Mouse (Mus musculus): ENCODE results near the gene Dusp8. TPM values are rescaled to one million over a fixed set of nuclear protein-coding genes. Genes with fewer than 3 reads are reported as not detected.
A peak's percentile ranks its signal among the peaks of the same experiment; 100 is the strongest.

The Dusp8 gene
- polyA plus RNA-seq, 1 experiment: 7.6 TPM

GRCm38 (mm10) chr7:142079365-142079764 is 16.3 kb downstream of the Dusp8 start:
- Histone ChIP-seq H3K27me3 (ENCODE audit: control insufficient read depth) (peaks cover 99% of the 10 kb centered on the region), H3K4me3 (replicated peaks) (no peak overlapping the region), H3K36me3 (ENCODE audit: control insufficient read depth) (peaks cover 51% of the 10 kb centered on the region), H3K4me1 (ENCODE audit: control insufficient read depth) (peaks cover 48% of the 10 kb centered on the region), H3K9me3 (ENCODE audit: control insufficient read depth, low read length) (peaks cover 22% of the 10 kb centered on the region)
- no peak for TF ChIP-seq GATA1 (IDR thresholded peaks at IDR 0.05; ENCODE audit: low read length)
- TF ChIP-seq TAL1 (IDR thresholded peaks at IDR 0.05; ENCODE audit: low read length): no peak

- peaks cover 29% of the 10 kb centered on the region for H3K36me3 ChIP-seq (ENCODE audit: control insufficient read depth)
- H3K9me3 ChIP-seq (ENCODE audit: control insufficient read depth, low read length): peaks cover 7% of the 10 kb centered on the region
- H3K27me3 ChIP-seq (ENCODE audit: control insufficient read depth): peaks cover 83% of the 10 kb centered on the region
- H3K4me3 ChIP-seq (replicated peaks): no peak overlapping the region
- H3K4me1 ChIP-seq (ENCODE audit: control insufficient read depth): peaks cover 27% of the 10 kb centered on the region
- TF ChIP-seq GATA1 (IDR thresholded peaks at IDR 0.05; ENCODE audit: low read length) (no peak), TAL1 (IDR thresholded peaks at IDR 0.05; ENCODE audit: low read length) (no peak)
Measured at GRCm38 (mm10) chr7:142077138-142077537, 18.5 kb downstream of the Dusp8 start.

- Histone ChIP-seq H3K36me3 (ENCODE audit: control insufficient read depth) (peaks cover 2% of the 10 kb centered on the region), H3K4me1 (ENCODE audit: control insufficient read depth) (peaks cover 23% of the 10 kb centered on the region), H3K9me3 (ENCODE audit: control insufficient read depth, low read length) (no peaks in the 10 kb centered on the region), H3K4me3 (replicated peaks) (no peak overlapping the region), H3K27me3 (ENCODE audit: control insufficient read depth) (peaks cover 81% of the 10 kb centered on the region)
- no peak for TF ChIP-seq GATA1 (IDR thresholded peaks at IDR 0.05; ENCODE audit: low read length)
- no peak for TF ChIP-seq TAL1 (IDR thresholded peaks at IDR 0.05; ENCODE audit: low read length)
Measured at GRCm38 (mm10) chr7:142074146-142074886, 21.3 kb downstream of the Dusp8 start.

- no peaks in the 10 kb centered on the region for H3K36me3 ChIP-seq (ENCODE audit: control insufficient read depth)
- H3K4me3 ChIP-seq (replicated peaks): no peak overlapping the region
- TF ChIP-seq GATA1 (IDR thresholded peaks at IDR 0.05; ENCODE audit: low read length) (no peak), TAL1 (IDR thresholded peaks at IDR 0.05; ENCODE audit: low read length) (no peak)
- no peaks in the 10 kb centered on the region for H3K9me3 ChIP-seq (ENCODE audit: control insufficient read depth, low read length)
- peaks cover 77% of the 10 kb centered on the region for H3K27me3 ChIP-seq (ENCODE audit: control insufficient read depth)
- H3K4me1 ChIP-seq (ENCODE audit: control insufficient read depth): peaks cover 13% of the 10 kb centered on the region
Measured at GRCm38 (mm10) chr7:142071717-142072116, 23.9 kb downstream of the Dusp8 start.

GRCm38 (mm10) chr7:142071212-142071578 is 24.4 kb downstream of the Dusp8 start:
- peaks cover 13% of the 10 kb centered on the region for H3K4me1 ChIP-seq (ENCODE audit: control insufficient read depth)
- peaks cover 76% of the 10 kb centered on the region for H3K27me3 ChIP-seq (ENCODE audit: control insufficient read depth)
- TF ChIP-seq TAL1 (IDR thresholded peaks at IDR 0.05; ENCODE audit: low read length): no peak
- no peak for TF ChIP-seq GATA1 (IDR thresholded peaks at IDR 0.05; ENCODE audit: low read length)

GRCm38 (mm10) chr7:142070458-142071211 is 25.0 kb downstream of the Dusp8 start:
- no peaks in the 10 kb centered on the region for H3K9me3 ChIP-seq (ENCODE audit: control insufficient read depth, low read length)
- H3K4me3 ChIP-seq (replicated peaks): no peak overlapping the region
- TF ChIP-seq GATA1 (IDR thresholded peaks at IDR 0.05; ENCODE audit: low read length) (no peak), TAL1 (IDR thresholded peaks at IDR 0.05; ENCODE audit: low read length) (no peak)
- no peaks in the 10 kb centered on the region for H3K36me3 ChIP-seq (ENCODE audit: control insufficient read depth)
- peaks cover 13% of the 10 kb centered on the region for H3K4me1 ChIP-seq (ENCODE audit: control insufficient read depth)
- peaks cover 77% of the 10 kb centered on the region for H3K27me3 ChIP-seq (ENCODE audit: control insufficient read depth)

More at GRCm38 (mm10) chr7:142071212-142071578, 24.4 kb downstream of the Dusp8 start:
- H3K36me3 ChIP-seq (ENCODE audit: control insufficient read depth): no peaks in the 10 kb centered on the region
- H3K4me3 ChIP-seq (replicated peaks): no peak overlapping the region
- no peaks in the 10 kb centered on the region for H3K9me3 ChIP-seq (ENCODE audit: control insufficient read depth, low read length)

- no peak for TF ChIP-seq TAL1 (IDR thresholded peaks at IDR 0.05; ENCODE audit: low read length)
- no peak for TF ChIP-seq GATA1 (IDR thresholded peaks at IDR 0.05; ENCODE audit: low read length)
- no peak overlapping the region for H3K4me3 ChIP-seq (replicated peaks)
- H3K36me3 ChIP-seq (ENCODE audit: control insufficient read depth): no peaks in the 10 kb centered on the region
- H3K9me3 ChIP-seq (ENCODE audit: control insufficient read depth, low read length): no peaks in the 10 kb centered on the region
- peaks cover 13% of the 10 kb centered on the region for H3K4me1 ChIP-seq (ENCODE audit: control insufficient read depth)
- peaks cover 77% of the 10 kb centered on the region for H3K27me3 ChIP-seq (ENCODE audit: control insufficient read depth)
Measured at GRCm38 (mm10) chr7:142068429-142068828, 27.2 kb downstream of the Dusp8 start.

- H3K9me3 ChIP-seq (ENCODE audit: control insufficient read depth, low read length): no peaks in the 10 kb centered on the region
- H3K27me3 ChIP-seq (ENCODE audit: control insufficient read depth): peaks cover 30% of the 10 kb centered on the region
- TF ChIP-seq TAL1 (IDR thresholded peaks at IDR 0.05; ENCODE audit: low read length) (no peak), GATA1 (IDR thresholded peaks at IDR 0.05; ENCODE audit: low read length) (no peak)
- peaks cover 33% of the 10 kb centered on the region for H3K36me3 ChIP-seq (ENCODE audit: control insufficient read depth)
- H3K4me1 ChIP-seq (ENCODE audit: control insufficient read depth): peaks cover 56% of the 10 kb centered on the region
- H3K4me3 ChIP-seq (replicated peaks): peak within 1 kb of the TSS; percentile 82
Measured at GRCm38 (mm10) chr7:142060931-142061565, 34.6 kb downstream of the Dusp8 start, which contains the start of gene Mob2. Mob2 (minus strand) TSS chr7:142061065.
